Mouse (Mus musculus): ENCODE results near the gene Bach2.

Gene Bach2

GRCm38 (mm10) chr4:32564918-32565317 lies 326.3 kb downstream of the Bach2 start:
- no peak for DNase-seq (ENCODE audit: low spot score)

GRCm38 (mm10) chr4:32569054-32569453 lies 330.4 kb downstream of the Bach2 start:
- DNase-seq (ENCODE audit: low spot score) = no peak

- peak; percentile 53 for DNase-seq (ENCODE audit: low spot score)
These were observed 331.7 kb downstream of the Bach2 start for GRCm38 (mm10) chr4:32569995-32570938.

- no peak for DNase-seq (ENCODE audit: low spot score)
These were observed 332.3 kb downstream of the Bach2 start for GRCm38 (mm10) chr4:32570939-32571317.

- no peak for DNase-seq (ENCODE audit: low spot score)
These were observed 332.8 kb downstream of the Bach2 start for GRCm38 (mm10) chr4:32571441-32571840.

GRCm38 (mm10) chr4:32572118-32572517 lies 333.5 kb downstream of the Bach2 start:
- DNase-seq (ENCODE audit: low spot score) = peak; percentile 85

- no peak for DNase-seq (ENCODE audit: low spot score)
These were observed 335.0 kb downstream of the Bach2 start for GRCm38 (mm10) chr4:32573586-32573985.

GRCm38 (mm10) chr4:32574604-32575003 lies 336.0 kb downstream of the Bach2 start:
- DNase-seq (ENCODE audit: low spot score) = no peak

- DNase-seq (ENCODE audit: low spot score) = peak; percentile 47
These were observed 336.6 kb downstream of the Bach2 start for GRCm38 (mm10) chr4:32575165-32575564.

- no peak for DNase-seq (ENCODE audit: low spot score)
These were observed 341.2 kb downstream of the Bach2 start for GRCm38 (mm10) chr4:32579850-32580249.

GRCm38 (mm10) chr4:32584181-32584580 lies 345.6 kb downstream of the Bach2 start:
- DNase-seq (ENCODE audit: low spot score) = no peak

- DNase-seq (ENCODE audit: low spot score) = peak; percentile 89
These were observed 348.0 kb downstream of the Bach2 start for GRCm38 (mm10) chr4:32586596-32586995.

GRCm38 (mm10) chr4:32587543-32587942 lies 348.9 kb downstream of the Bach2 start:
- no peak for DNase-seq (ENCODE audit: low spot score)

GRCm38 (mm10) chr4:32588237-32588636 lies 349.6 kb downstream of the Bach2 start:
- DNase-seq (ENCODE audit: low spot score) = no peak

GRCm38 (mm10) chr4:32601135-32601534 lies 362.5 kb downstream of the Bach2 start:
- peak; percentile 84 for DNase-seq (ENCODE audit: low spot score)

GRCm38 (mm10) chr4:32602660-32603059 lies 364.1 kb downstream of the Bach2 start, which contains the start of gene Gja10:
TSS of gene Gja10 (minus strand) at chr4:32602760.
- no peak for DNase-seq (ENCODE audit: low spot score)

GRCm38 (mm10) chr4:32615034-32615881 lies 376.7 kb downstream of the Bach2 start, which contains the start of gene Casp8ap2:
TSS of gene Casp8ap2 (plus strand) at chr4:32615451.
- peak; percentile 99 for DNase-seq (ENCODE audit: low spot score)

- no peak for DNase-seq (ENCODE audit: low spot score)
These were observed 383.0 kb downstream of the Bach2 start for GRCm38 (mm10) chr4:32621637-32622036.

Data from embryo, embryonic 10 days (tissue).